Mouse (Mus musculus): ENCODE data around the gene Thsd7b. TPM values are rescaled to one million over a fixed set of nuclear protein-coding genes. Genes with fewer than 3 reads are reported as not detected.

The Thsd7b gene
- total RNA-seq, 2 experiments from 2014 or later: 10.3 to 12.2 TPM

DNA sequence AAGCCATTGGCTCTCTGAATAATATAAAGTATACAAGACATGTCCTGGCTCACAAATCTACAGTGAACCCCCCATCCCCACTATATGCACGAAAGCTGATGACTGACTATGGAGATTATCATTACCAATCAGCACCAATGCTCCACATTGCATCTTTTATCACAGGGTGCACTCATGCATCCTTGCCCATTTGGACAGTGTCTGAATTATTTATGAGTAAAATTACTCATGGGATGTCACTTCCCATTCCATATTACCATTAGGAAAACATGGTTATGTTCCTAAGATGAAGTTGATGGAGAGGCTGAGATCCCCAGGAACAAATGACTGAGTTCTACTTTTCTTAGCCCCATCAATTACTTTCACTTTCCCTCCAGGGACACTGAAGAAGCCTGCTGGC, 220.8 kb downstream of the Thsd7b start:
- no peak for DNase-seq (ENCODE audit: low spot score in 2 of 2)
- intact Hi-C loops (cut with DNase I): no loop called here

DNA sequence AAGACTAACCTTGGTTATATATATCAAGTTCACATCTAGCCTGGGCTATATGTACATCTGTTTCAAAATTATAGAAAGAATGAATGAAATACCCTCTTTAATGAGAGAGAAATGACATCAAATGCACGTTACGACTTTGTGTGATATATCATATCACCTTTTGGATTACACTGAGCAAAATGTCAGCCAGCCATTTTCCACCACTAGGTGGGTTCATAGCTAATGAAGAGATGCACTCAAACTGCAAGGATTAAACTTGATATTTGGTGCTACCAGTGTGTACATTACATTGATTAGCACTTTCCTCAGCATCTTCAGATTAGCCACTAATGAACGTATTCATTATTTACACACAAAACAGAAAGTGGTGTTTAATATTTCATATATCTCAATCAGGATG, 228.6 kb downstream of the Thsd7b start:
- no peak for DNase-seq (ENCODE audit: low spot score in 2 of 2)
- intact Hi-C loops (cut with DNase I): no loop called here

DNA sequence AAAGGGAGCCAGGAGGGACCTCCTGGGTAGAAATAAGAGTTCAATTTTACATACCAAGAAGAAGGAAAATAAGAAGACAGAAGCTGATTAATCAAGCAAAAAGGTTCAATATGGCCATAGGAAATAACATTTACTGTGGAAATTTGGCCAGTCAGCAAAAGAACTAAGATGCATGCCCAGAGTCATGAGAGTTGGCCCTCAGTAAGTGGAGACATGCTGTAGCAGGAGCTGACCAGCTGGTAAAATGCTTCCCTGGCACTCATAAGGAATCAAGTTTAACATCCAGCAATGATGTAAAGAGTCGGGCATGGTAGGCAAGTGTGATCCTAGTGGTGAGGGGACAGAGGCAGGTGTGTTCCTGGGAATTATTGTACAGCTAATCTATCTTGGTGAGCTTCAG, 243.3 kb downstream of the Thsd7b start:
- no peak for DNase-seq (ENCODE audit: low spot score in 2 of 2)
- intact Hi-C loops (cut with DNase I): no loop called here

DNA sequence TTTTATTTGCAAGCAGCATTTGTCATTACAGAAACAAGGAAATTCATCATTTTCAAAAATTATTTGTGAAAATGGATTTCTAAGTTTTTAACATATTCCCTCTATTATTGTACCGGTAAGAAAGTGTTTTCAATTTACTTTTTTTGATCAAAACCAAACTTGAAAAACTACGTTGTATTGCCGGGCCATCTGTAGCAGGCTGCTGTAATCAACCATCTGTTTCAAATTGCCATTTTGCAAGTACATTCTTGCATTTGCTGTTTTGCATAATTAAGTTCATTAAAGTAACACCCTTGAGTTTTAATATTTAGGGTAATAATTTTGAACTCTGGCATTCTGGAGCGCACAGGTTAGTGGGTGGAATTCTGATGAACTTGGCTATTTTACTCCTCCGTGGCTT, 246.6 kb downstream of the Thsd7b start:
- intact Hi-C loops (cut with DNase I): no loop called here
- no peak for DNase-seq (ENCODE audit: low spot score in 2 of 2)

DNA sequence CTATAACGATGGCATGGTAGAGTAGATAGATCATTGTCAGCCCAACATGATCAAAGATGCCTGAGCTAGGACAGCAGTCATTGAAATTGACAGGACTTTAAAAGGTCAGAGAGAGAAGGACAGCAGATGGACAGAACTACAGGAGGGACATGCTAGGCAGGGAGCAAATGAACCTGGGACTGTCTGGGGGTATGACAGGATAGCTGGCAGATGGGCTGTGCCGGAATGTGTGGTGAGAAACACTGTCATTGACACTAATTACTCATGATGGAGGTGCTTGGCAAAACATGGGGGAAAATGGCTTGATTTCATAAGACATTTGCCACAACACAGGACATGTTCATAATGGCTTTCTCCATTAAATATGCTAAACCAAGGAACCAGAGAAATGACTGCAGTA, 253.9 kb downstream of the Thsd7b start:
- intact Hi-C loops (cut with DNase I): no loop called here
- DNase-seq (ENCODE audit: low spot score in 2 of 2): no peak

DNA sequence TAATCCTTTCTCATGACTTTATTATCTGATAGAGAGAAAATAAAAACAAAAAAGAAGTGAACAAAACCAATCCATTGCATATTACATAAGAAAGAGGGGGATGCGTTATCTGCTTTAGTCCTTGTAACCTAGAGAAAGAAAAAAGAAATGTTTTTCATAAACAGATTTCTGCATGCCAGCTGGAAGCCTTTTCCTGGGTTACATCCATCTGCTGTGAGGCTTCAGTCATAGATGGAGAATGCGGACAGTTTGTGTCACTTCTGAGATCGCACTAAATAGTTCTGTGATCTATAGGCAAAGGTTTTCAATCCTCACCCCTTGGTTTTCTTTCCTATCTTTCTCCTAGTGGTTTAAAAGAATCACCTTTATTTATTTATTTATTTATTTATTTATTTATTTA, 259.1 kb downstream of the Thsd7b start:
- DNase-seq (ENCODE audit: low spot score in 2 of 2): no peak
- intact Hi-C loops (cut with DNase I): no loop called here

DNA sequence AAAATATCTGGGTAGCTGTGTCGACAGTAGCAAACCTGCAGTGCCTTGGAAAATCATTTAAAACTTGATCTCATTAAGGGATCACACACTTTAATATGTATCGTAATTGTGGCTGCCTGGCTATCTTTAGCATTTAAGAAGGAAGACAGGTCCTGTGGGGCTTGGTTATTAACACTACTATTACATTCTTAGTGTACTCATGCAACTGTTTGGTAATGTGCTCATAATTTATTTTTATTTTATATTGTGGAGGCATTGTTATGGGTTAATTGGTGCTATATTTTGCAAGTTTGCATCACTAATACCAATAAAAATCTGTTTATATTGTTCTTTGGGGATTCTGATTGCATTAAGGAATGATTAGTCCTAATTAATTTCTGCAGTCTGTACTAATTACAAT, 265.4 kb downstream of the Thsd7b start:
- intact Hi-C loops (cut with DNase I): no loop called here
- DNase-seq (ENCODE audit: low spot score in 2 of 2): no peak

DNA sequence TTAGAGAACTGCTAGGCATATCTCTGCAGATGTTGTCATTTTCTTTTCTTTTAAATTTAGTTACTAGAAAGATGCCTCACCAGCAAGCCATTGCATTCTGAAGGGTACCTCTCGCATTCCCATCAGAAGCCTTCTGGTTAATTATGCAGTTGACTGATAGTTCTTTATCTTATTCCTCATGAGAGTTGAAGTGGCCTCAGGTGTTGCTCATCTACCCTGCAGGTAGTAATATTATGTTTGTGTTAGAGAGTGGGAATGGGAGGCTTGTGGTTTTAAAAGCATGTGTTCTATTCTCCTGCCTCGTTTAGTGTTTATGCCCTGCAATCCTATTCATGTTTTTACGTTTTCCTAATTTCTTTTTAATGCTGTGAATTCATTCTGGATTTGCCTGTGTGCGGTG, 265.9 kb downstream of the Thsd7b start:
- intact Hi-C loops (cut with DNase I): no loop called here
- no peak for DNase-seq (ENCODE audit: low spot score in 2 of 2)

DNA sequence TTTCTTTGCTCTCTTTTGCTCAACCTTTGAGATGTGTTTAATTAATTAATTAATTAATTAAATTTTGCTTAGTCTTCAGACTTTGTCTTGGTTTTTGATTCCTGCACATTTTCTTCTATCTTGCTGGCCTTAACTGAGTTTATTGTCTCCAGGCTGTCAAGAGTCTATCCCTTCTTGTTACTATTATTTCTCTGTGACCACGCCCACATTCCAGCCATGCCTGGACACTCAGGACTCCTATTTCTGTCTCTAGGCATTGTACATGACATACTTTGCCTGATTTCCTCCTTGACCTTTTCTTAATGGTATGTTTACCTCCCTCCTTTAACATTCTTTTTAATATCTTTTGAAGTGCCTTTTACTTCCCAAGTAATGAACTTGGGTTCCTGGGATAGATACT, 267.6 kb downstream of the Thsd7b start:
- no peak for DNase-seq (ENCODE audit: low spot score in 2 of 2)

DNA sequence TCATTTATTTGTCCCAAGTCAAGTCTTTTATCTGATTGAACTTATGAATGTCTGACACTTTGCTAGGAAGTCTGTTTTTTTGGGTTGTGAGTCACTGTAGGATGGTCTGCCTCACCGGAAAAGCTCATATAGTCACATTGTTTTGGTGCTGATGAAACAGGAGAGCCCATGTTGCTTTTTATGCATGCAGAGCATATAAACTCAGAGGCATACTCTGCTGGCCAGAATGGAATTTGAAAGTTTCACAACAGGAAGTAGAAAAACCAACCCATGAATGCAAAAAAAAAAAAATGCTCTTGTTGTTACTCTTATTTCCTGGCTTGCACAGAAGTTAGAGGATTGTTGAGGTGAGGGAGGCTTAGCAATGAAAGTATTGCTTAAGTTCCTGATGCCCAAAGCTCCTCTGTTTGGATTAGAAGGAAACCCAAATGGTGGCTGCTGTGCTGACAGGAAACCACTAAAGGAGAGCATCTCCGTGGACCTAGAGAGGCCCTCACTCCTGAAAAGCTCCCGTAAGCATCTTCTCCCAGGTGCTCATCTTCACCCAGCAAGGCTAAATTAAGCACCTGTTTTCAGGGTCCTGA, 269.6 kb downstream of the Thsd7b start:
- intact Hi-C loops (cut with DNase I): no loop called here
- DNase-seq (ENCODE audit: low spot score in 2 of 2): no peak

More for the DNA sequence above, 267.6 kb downstream of the Thsd7b start:
- intact Hi-C loops (cut with DNase I): no loop called here

DNA sequence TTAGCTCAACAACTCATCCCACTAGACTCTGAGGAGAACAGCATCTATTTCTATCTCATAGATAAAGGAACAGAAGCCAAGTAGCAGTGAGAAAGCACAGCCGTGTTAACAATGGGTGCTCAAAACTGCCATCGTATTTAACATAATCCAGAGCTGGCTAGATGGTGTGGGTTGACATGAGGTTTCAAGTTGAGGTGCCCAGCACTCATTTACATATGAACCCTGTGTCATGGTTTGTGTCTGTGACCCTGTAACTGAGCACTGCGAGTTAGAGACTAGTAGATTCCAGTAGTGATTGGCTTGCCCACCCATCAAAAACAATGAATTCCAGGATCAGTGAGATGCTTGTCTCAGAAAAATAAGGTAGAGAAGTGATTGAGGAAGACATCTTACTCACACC, 270.1 kb downstream of the Thsd7b start:
- intact Hi-C loops (cut with DNase I): no loop called here
- no peak for DNase-seq (ENCODE audit: low spot score in 2 of 2)

DNA sequence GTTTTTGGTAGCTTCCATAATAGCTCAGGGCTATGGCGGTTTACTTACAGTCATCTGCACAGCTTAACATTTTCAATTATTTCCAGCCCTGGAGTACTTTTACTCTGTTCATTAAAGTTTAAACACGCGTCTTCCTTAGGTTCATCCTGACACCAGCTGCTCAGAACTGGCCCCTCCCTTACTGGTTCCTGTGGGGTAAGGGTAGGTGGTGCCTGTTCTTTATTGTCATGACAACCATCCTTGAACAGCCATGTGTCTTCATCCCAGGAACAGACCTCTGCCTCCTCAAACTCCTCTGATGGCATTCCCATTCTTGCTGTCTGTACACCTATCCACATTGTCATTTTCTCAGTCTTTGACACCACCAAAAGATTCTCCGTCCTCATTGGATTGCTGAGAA, 285.0 kb downstream of the Thsd7b start:
- DNase-seq (ENCODE audit: low spot score in 2 of 2): no peak
- intact Hi-C loops (cut with DNase I): no loop called here

DNA sequence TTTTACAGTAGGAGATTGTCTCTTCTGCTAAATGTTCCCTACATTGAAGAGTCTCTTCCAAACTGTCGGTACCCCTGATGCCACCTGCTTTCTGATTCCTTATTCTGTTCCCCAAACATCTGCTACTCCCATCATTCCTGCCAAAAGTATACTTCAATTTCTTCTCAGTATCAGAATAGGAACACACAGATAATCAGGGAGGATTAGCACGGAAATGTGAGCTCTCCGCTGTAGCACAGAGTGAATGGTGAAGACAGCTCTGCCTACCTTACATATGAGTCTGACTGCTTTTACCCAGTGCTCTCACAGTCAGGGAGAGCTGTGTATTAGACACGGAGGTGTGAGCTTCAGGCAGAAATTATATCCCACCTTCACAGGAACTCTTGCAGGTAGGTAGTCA, 286.0 kb downstream of the Thsd7b start:
- intact Hi-C loops (cut with DNase I): no loop called here
- DNase-seq (ENCODE audit: low spot score in 2 of 2): no peak

DNA sequence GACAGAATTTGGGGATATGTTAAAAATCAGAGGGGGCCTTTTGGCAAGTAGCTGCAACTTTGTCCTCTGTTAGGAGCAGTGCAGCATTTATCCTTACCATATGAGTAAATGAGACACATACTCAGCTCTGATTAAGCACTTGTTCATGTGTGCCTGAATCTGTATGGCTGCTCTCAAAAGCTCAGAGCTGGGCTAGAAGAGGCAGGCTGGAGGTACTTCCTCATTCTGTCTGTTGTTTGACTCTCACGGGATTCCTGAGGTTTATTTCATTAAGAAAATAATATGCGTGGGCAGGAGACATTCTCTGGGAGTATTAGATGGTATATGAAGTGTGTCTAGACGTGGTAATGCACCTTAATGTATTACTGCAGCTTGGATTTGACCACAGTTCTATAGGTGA, 286.7 kb downstream of the Thsd7b start:
- intact Hi-C loops (cut with DNase I): no loop called here
- no peak for DNase-seq (ENCODE audit: low spot score in 2 of 2)

DNA sequence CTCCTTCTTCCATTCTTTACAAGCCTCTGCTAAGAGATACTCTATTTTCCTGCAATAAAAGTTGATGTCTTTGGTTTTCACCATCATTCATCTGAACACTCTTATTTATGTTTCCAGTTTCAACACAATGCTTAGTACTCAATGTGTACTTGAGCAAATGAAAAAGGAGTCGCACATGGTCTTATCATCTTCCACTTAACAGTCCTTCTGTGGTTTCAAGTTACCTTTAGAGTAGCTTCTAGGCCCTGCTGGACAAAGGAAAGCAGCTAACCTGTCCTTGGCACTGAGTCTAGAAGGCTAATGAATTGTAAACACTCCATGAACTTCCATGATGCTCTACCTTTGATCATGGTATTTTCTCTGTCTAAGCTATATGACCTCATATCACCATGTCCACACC, 289.6 kb downstream of the Thsd7b start:
- intact Hi-C loops (cut with DNase I): no loop called here
- no peak for DNase-seq (ENCODE audit: low spot score in 2 of 2)

DNA sequence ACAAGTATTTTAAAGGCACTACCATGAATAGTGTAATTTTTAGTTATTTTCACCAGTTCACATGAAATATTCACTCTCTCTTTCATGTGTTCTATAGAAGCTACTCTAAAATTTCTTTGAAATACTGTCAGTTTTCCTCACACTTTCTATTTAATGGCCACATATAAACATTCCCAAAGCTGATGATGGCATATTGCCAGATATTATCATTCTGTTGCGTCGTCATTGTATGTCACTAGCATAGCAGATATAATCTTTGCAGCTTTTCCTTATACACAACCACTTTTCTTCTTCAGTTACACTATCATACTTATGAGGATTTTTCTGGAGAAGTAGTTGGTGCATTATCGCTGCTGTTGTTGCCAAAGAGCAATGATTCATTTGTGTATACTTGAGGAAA, 297.4 kb downstream of the Thsd7b start:
- intact Hi-C loops (cut with DNase I): no loop called here
- DNase-seq (ENCODE audit: low spot score in 2 of 2): no peak

DNA sequence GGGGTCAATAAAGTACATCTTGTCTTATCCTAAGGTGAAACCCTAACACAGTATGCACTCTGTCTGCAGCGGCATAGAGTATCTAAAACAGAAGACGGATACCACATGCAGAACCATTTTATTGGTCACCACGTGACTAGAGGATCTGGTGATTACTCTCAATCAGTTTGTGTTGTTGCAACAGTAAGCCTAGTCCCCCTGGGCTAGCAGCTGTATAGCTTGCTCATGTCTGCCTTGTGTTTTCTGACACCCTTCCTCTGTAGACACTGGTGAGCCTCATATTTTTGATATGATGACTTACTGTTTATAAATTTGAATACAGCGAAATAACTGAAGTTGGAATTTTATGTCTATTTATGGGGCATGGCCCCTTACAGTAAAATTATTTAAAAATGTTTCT, 306.9 kb downstream of the Thsd7b start:
- intact Hi-C loops (cut with DNase I): no loop called here
- no peak for DNase-seq (ENCODE audit: low spot score in 2 of 2)

DNA sequence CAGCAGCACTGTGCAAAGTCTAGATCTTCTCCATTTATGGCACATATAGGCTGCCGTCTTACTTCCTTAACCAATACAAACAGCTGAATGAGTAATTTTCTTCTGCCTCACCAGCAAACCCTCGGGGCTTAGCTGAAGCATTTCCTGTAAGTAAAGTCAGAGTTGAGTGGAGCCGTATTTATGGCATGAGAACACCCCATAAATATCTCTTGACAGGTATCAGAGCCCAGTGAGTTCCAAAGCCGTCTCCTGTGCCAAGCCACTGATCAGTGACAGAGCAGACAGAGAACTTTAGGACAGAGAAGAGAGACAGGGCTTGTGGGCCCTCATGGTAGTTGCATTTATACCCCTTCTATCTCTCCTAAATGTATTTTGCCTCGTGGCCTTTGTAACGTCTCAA, 313.5 kb downstream of the Thsd7b start:
- no peak for DNase-seq (ENCODE audit: low spot score in 2 of 2)
- intact Hi-C loops (cut with DNase I): no loop called here

DNA sequence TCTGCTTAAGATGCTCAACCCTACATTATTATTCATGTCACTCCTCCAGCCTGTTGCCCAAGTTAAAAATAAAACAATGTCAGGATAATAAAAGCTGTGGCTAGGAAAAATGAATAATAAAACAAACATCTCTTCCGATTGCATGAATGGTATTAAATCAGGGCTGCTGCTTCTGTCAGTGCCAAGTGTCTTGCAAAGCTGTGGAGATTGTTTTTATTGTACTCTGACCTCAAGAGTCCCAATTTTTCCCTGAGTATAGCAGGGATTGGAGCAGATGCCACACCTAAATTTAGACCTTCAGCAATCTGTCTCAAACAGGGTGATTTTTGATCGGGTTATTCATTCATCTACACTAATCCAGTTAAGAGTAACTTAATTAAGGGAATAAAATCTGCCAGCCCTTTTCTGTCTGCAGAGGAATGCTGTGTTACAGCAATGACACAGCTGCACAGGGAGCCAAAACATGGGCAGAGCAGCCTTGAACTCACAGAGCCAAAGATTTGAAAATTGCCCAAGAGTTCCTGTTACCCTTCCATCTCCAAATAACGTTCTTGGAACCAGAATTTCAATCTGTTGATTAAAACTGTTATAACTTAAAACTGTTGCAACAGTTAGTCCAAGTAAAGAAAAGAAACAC, 316.4 kb downstream of the Thsd7b start:
- no peak for DNase-seq (ENCODE audit: low spot score in 2 of 2)
- intact Hi-C loops (cut with DNase I): no loop called here

DNA sequence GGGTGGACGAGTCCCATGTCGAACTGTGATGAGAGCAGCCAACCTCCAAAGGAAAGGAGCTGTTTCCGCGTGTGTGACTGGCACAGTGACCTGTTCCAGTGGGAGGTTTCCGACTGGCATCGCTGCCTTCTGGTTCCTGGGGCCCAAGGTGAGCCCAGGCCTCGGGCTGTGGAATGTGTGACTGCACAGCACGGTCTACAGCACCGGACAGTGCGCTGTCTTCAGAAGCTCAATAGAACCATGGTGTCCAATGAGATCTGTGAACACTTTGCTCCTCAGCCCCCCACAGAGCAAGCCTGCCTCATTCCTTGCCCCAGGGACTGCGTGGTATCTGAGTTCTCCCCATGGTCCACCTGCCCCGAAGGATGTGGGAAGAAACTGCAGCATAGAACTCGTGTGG, 322.3 kb downstream of the Thsd7b start:
- intact Hi-C loops (cut with DNase I): no loop called here
- DNase-seq (ENCODE audit: low spot score in 2 of 2): no peak

DNA sequence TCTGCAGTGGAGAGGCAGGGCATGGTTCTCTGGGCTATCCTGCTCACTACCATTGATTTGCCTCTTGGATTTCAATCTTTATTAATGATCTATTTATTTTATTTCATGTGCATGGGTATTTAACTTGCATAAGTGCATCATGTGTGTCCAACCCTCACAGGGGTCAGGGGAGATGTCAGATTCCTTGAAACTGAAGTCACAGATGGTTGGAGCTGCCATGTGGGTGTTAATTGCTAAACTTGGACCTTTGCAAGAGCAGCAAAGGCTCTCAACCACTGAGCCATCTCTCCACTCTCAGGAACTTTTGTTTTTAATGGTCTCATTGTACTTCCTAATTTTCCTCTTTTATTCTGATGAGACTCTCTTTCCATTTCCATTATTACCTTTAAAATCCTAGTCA, 327.8 kb downstream of the Thsd7b start:
- intact Hi-C loops (cut with DNase I): no loop called here
- no peak for DNase-seq (ENCODE audit: low spot score in 2 of 2)

DNA sequence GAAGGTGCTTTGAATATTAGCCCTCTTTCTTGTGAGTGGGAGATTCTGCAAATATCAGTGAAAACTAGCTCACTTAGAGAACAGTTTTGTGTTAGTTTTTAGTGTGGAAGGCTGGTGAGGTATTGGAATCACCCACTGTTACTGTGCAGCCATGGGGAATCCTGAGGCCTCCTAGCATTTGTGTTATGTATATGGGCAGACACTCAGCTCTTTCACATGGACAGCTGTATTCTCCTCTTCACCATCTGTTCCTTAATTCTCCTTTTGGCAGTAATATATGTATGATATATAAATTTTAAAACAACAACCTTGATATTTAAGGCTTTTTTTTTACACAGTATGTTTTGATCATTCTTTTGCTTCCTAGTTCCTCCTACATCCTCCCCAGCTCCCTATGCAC, 329.2 kb downstream of the Thsd7b start:
- intact Hi-C loops (cut with DNase I): no loop called here
- DNase-seq (ENCODE audit: low spot score in 2 of 2): peak; percentile 18 to 23

All from left cerebral cortex, postnatal 14 days (tissue).